Mouse (Mus musculus) testis, adult 2 months (tissue): ENCODE data around the gene Dolpp1.

Source experiments
- CTCF ChIP-seq: fragments of 200-500 bp; IDR thresholded peaks from 2 replicates; pipeline ENCODE4 v1.5.1; 2012; ENCODE audit warnings: low read depth, mild to moderate bottlenecking, inconsistent platforms, low read length, moderate library complexity; ENCODE audit not compliant: control insufficient read depth, insufficient read depth, insufficient replicate concordance
- POLR2A ChIP-seq: fragments of 200-500 bp; IDR thresholded peaks from 2 replicates; pipeline ENCODE4 v1.6.1; 2012; ENCODE audit warnings: low read depth, mild to moderate bottlenecking, inconsistent platforms, low read length, moderate library complexity; ENCODE audit not compliant: control insufficient read depth

- TF ChIP-seq POLR2A (no peak), CTCF (no peak)
Observed at GRCm38 (mm10) chr2:30407221-30407620, 15.2 kb downstream of the Dolpp1 start.
